In the genomic region with DNA sequence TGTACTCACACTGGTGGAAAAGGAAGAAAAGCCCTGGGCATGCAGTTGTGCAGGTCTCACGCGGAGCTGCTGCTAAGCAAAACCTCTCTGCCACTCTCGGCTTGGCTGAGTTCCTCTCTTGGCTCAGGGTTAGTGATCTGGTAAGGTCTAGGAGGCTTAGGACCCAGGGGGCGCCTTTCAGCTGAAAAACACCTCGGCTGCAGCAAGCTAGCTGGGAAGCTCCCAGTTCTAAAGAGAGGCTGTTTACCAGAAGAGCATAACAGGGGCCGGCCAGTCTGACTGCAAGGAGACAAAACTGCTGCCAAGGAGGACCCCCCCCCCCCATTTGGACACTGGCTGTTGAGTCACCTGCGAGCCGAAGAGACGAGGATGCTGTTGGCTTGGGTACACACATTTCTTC, we compare ENCODE assay signal across 8 mouse cellular contexts. TPM values are rescaled to one million over a fixed set of nuclear protein-coding genes. Genes with fewer than 3 reads are reported as not detected.
DNase-seq lines count a peak whose midpoint lies in the region; ATAC-seq lines count a peak whose summit lies in the region.

No protein-coding gene starts in this region.

- peak; percentile 28 for ATAC-seq in CD4-positive, CD25-positive, alpha-beta regulatory T cell, adult 4 months
- peak; percentile 33; the same call in 1 of the 2 replicates for ATAC-seq in forebrain, embryonic 14.5 days
- ATAC-seq in liver, embryonic 15.5 days (ENCODE audit: insufficient read depth): no peak
- ATAC-seq in neural tube, embryonic 11.5 days (ENCODE audit: insufficient read depth, low FRiP score, low TSS enrichment): peak; percentile 14; the same call in 1 of the 2 replicates
- 0 out of 2 replicates have a peak, but pooled peaks have one; percentile 16 for ATAC-seq in stomach, embryonic 16.5 days (ENCODE audit: insufficient read depth, low FRiP score)

- no peaks in the 10 kb centered on the region for H3K9me3 ChIP-seq in forebrain, embryonic 14.5 days (replicated peaks; ENCODE audit: control insufficient read depth, low read length)
- H3K9me3 ChIP-seq in liver, embryonic 15.5 days (replicated peaks): no peaks in the 10 kb centered on the region
- H3K9me3 ChIP-seq in neural tube, embryonic 11.5 days (ENCODE audit: control insufficient read depth, low read length): no peaks in the 10 kb centered on the region
- no peaks in the 10 kb centered on the region for H3K9me3 ChIP-seq in stomach, embryonic 16.5 days (replicated peaks; ENCODE audit: control insufficient read depth, low read length)

- H3K4me1 ChIP-seq in brown adipose tissue, adult 24 weeks (ENCODE audit: control insufficient read depth, insufficient read depth, insufficient read length, low read length): peaks cover 22% of the 10 kb centered on the region
- peaks cover 7% of the 10 kb centered on the region; the same call in 1 of the 2 replicates for H3K4me1 ChIP-seq in forebrain, embryonic 14.5 days (ENCODE audit: control insufficient read depth, insufficient read depth, low read length)
- H3K4me1 ChIP-seq in liver, embryonic 15.5 days (replicated peaks): peaks cover 38% of the 10 kb centered on the region
- H3K4me1 ChIP-seq in neural tube, embryonic 11.5 days (ENCODE audit: control insufficient read depth, insufficient read depth, low read length): no peaks in the 10 kb centered on the region; the same call in 1 of the 2 replicates
- H3K4me1 ChIP-seq in stomach, embryonic 16.5 days (ENCODE audit: control insufficient read depth, insufficient read depth, low read length): peaks cover 28% of the 10 kb centered on the region

- peaks cover 10% of the 10 kb centered on the region; the same call in 1 of the 2 replicates for H3K36me3 ChIP-seq in forebrain, embryonic 14.5 days (ENCODE audit: control insufficient read depth, insufficient read depth, low read length)
- no peaks in the 10 kb centered on the region for H3K36me3 ChIP-seq in liver, embryonic 15.5 days (replicated peaks)
- no peaks in the 10 kb centered on the region for H3K36me3 ChIP-seq in neural tube, embryonic 11.5 days (ENCODE audit: control insufficient read depth, insufficient read depth, low read length)
- H3K36me3 ChIP-seq in stomach, embryonic 16.5 days (ENCODE audit: control insufficient read depth, insufficient read depth, low read length): no peaks in the 10 kb centered on the region

- DNase-seq in forebrain, embryonic 14.5 days (ENCODE audit: low spot score): peak; percentile 95
- peak; percentile 94 to 96 for DNase-seq in heart, postnatal 10 days
- DNase-seq in kidney, postnatal 4 days: peak; percentile 81 to 89
- peak; percentile 76 for DNase-seq in neural tube, embryonic 11.5 days (ENCODE audit: low spot score)

- 2% methylated on average over 9 of the region's 9 CpGs for WGBS in forebrain, embryonic 14.5 days
- WGBS in liver, embryonic 15.5 days (ENCODE audit: insufficient replicate concordance): under 1% methylated on average over 9 of the region's 9 CpGs
- 1% methylated on average over 9 of the region's 9 CpGs for WGBS in neural tube, embryonic 11.5 days
- WGBS in stomach, embryonic 16.5 days: under 1% methylated on average over 9 of the region's 9 CpGs

- H3K4me2 ChIP-seq in forebrain, embryonic 14.5 days (ENCODE audit: low read length): peak overlapping the region; percentile 100
- peak overlapping the region; percentile 78 for H3K4me2 ChIP-seq in liver, embryonic 15.5 days
- H3K4me2 ChIP-seq in neural tube, embryonic 11.5 days (ENCODE audit: low read depth): peak overlapping the region; percentile 92
- H3K4me2 ChIP-seq in stomach, embryonic 16.5 days (ENCODE audit: low read depth, low read length): peak overlapping the region; percentile 100

- no peaks in the 10 kb centered on the region for H3K27me3 ChIP-seq in forebrain, embryonic 14.5 days (replicated peaks; ENCODE audit: control insufficient read depth, insufficient read depth, low read length)
- H3K27me3 ChIP-seq in liver, embryonic 15.5 days: peaks cover 46% of the 10 kb centered on the region
- no peaks in the 10 kb centered on the region for H3K27me3 ChIP-seq in neural tube, embryonic 11.5 days (ENCODE audit: control insufficient read depth, insufficient read depth, low read length)
- no peaks in the 10 kb centered on the region for H3K27me3 ChIP-seq in stomach, embryonic 16.5 days (ENCODE audit: control insufficient read depth, insufficient read depth, low read length)

- H3K4me3 ChIP-seq in brown adipose tissue, adult 24 weeks (ENCODE audit: insufficient read depth, low read depth, low read length): peak overlapping the region; percentile 61
- peak overlapping the region; percentile 56 for H3K4me3 ChIP-seq in forebrain, embryonic 14.5 days (ENCODE audit: low read depth, low read length)
- H3K4me3 ChIP-seq in liver, embryonic 15.5 days (replicated peaks): peak overlapping the region; percentile 49
- H3K4me3 ChIP-seq in neural tube, embryonic 11.5 days (ENCODE audit: low read depth, low read length): peak overlapping the region; percentile 38
- peak overlapping the region; percentile 55 for H3K4me3 ChIP-seq in stomach, embryonic 16.5 days (replicated peaks; ENCODE audit: low read length)

- peak overlapping the region; percentile 63 for H3K9ac ChIP-seq in forebrain, embryonic 14.5 days (ENCODE audit: low read length)
- H3K9ac ChIP-seq in liver, embryonic 15.5 days: no peak overlapping the region
- H3K9ac ChIP-seq in neural tube, embryonic 11.5 days (ENCODE audit: low read length): peak overlapping the region; percentile 60
- peak overlapping the region; percentile 59 for H3K9ac ChIP-seq in stomach, embryonic 16.5 days (ENCODE audit: low read length)

- intact Hi-C loops in heart, postnatal 10 days (cut with DNase I): loop anchor here (1.0 to 5.0 kb wide), 2 partner anchors 39 to 122 kb away; a partner anchor contains a TSS

- peak overlapping the region; percentile 60 for H3K27ac ChIP-seq in brown adipose tissue, adult 24 weeks (replicated peaks; ENCODE audit: low read depth, low read length)
- H3K27ac ChIP-seq in forebrain, embryonic 14.5 days (ENCODE audit: low read depth, low read length): peak overlapping the region; percentile 15; the same call in 1 of the 2 replicates
- H3K27ac ChIP-seq in liver, embryonic 15.5 days (replicated peaks): no peak overlapping the region
- H3K27ac ChIP-seq in neural tube, embryonic 11.5 days (ENCODE audit: low read depth, low read length): no peak overlapping the region
- H3K27ac ChIP-seq in stomach, embryonic 16.5 days (ENCODE audit: low read length): peak overlapping the region; percentile 54; the same call in 1 of the 2 replicates

RNA-seq across cellular contexts. Expression of a gene that starts 0.4 kb away (rescaled TPM):
- 10 to 100 TPM; 54.8 to 78.5 TPM for polyA plus RNA-seq in CD4-positive, CD25-positive, alpha-beta regulatory T cell, adult 4 months (2017; shearing (Covaris generic))
- 1.4 and 3.8 TPM in 2 replicates for polyA plus RNA-seq in brown adipose tissue, adult 24 weeks (2012; ENCODE audit: insufficient read depth, insufficient read length, missing spikeins)
- 27.8 TPM in 2 replicates for polyA plus RNA-seq in forebrain, embryonic 14.5 days (2014; fragmentation: Nextera tagmentation; extraction: Ambion mirVana)
- total RNA-seq in heart, postnatal 10 days (2021): 10 to 100 TPM; 25.2 to 31.0 TPM
- 1.3 and 1.4 TPM in 2 replicates for polyA plus RNA-seq in liver, embryonic 15.5 days (2015; fragmentation: Nextera tagmentation; extraction: Ambion mirVana)
- 9.3 and 15.7 TPM in 2 replicates for polyA plus RNA-seq in neural tube, embryonic 11.5 days (2014; fragmentation: Nextera tagmentation; extraction: Ambion mirVana)
- 9.4 and 11.8 TPM in 2 replicates for polyA plus RNA-seq in stomach, embryonic 16.5 days (2015; fragmentation: Nextera tagmentation; extraction: Ambion mirVana)

RNA-seq across cellular contexts. Expression of a gene that starts 41.9 kb away (rescaled TPM):
- polyA plus RNA-seq in CD4-positive, CD25-positive, alpha-beta regulatory T cell, adult 4 months (2017; shearing (Covaris generic)): 10 to 100 TPM; 14.2 to 17.7 TPM
- 2.0 and 4.0 TPM in 2 replicates for polyA plus RNA-seq in brown adipose tissue, adult 24 weeks (2012; ENCODE audit: insufficient read depth, insufficient read length, missing spikeins)
- polyA plus RNA-seq in forebrain, embryonic 14.5 days (2014; fragmentation: Nextera tagmentation; extraction: Ambion mirVana): 61.7 and 62.0 TPM in 2 replicates
- total RNA-seq in heart, postnatal 10 days (2021): 10 to 100 TPM; 34.9 to 38.5 TPM
- 11.5 and 12.6 TPM in 2 replicates for polyA plus RNA-seq in liver, embryonic 15.5 days (2015; fragmentation: Nextera tagmentation; extraction: Ambion mirVana)
- 105 TPM in 2 replicates for polyA plus RNA-seq in neural tube, embryonic 11.5 days (2014; fragmentation: Nextera tagmentation; extraction: Ambion mirVana)
- polyA plus RNA-seq in stomach, embryonic 16.5 days (2015; fragmentation: Nextera tagmentation; extraction: Ambion mirVana): 26.1 and 26.5 TPM in 2 replicates

Comparison
In these comparisons a context has a peak if more than half of its experiments do, and no peak if none do; other contexts are left out.
1. H3K27ac ChIP-seq: peak in brown adipose tissue, adult 24 weeks (single experiment), forebrain, embryonic 14.5 days (single experiment) and stomach, embryonic 16.5 days (single experiment); none in liver, embryonic 15.5 days (single experiment) and neural tube, embryonic 11.5 days (single experiment).
2. Peak in every context shown above with its lines, with median percentiles within 50 percentile points of each other: H3K4me3 ChIP-seq, DNase-seq and H3K4me2 ChIP-seq.